Mouse (Mus musculus) midbrain, embryonic 12.5 days (tissue): ENCODE data around the gene Nphs1. TPM values are rescaled to one million over a fixed set of nuclear protein-coding genes. Genes with fewer than 3 reads are reported as not detected.
"Not testable (repeated sequence)": the region's sequence is repeated elsewhere in the genome, so short reads cannot be mapped to it uniquely, and the experiment has no call there.

Source experiments
- ATAC-seq: fragments of 200-750 bp; cut with Nextera tagmentation; 2 replicates; pipeline ENCODE4 v1.8.0; 2017; ENCODE audit warnings: low read depth, moderate TSS enrichment, moderate library complexity; ENCODE audit not compliant: low FRiP score
- H3K27ac ChIP-seq: fragments of 300-500 bp; sonication (generic); replicated peaks from 2 replicates; pipeline ENCODE4 v1.5.1; 2016; ENCODE audit warnings: mild to moderate bottlenecking
- H3K27me3 ChIP-seq: fragments of 300-500 bp; sonication (generic); 2 replicates; pipeline ENCODE4 v1.6.1; 2016; ENCODE audit warnings: mild to moderate bottlenecking
- H3K36me3 ChIP-seq: fragments of 300-500 bp; sonication (generic); 2 replicates; pipeline ENCODE4 v1.6.1; 2016
- H3K4me1 ChIP-seq: fragments of 300-500 bp; sonication (generic); 2 replicates; pipeline ENCODE4 v1.6.1; 2016
- H3K4me2 ChIP-seq: fragments of 300-500 bp; sonication (generic); replicated peaks from 2 replicates; pipeline ENCODE4 v1.6.1; 2016; ENCODE audit warnings: mild to moderate bottlenecking, moderate library complexity
- H3K4me3 ChIP-seq: fragments of 300-500 bp; sonication (generic); 2 replicates; pipeline ENCODE4 v1.5.1; 2016; ENCODE audit warnings: mild to moderate bottlenecking
- H3K9ac ChIP-seq: fragments of 300-500 bp; sonication (generic); replicated peaks from 2 replicates; pipeline ENCODE4 v1.6.1; 2016; ENCODE audit warnings: mild to moderate bottlenecking, moderate library complexity
- H3K9me3 ChIP-seq: fragments of 300-500 bp; sonication (generic); 2 replicates; pipeline ENCODE4 v1.6.1; 2016; ENCODE audit warnings: mild to moderate bottlenecking
- WGBS: fragments of 180-500 bp; shearing (Covaris S2); methylation state at CpG from one replicate; pipeline ENCODE4 v1.1.7; 2016; 5-methylcytosine and 5-hydroxymethylcytosine counted together
- polyA plus RNA-seq: library from polyadenylated mRNA; unstranded; fragments of >200 nt; fragmentation: Nextera tagmentation; extraction: Ambion mirVana; gene quantifications from 2 replicates; pipeline ENCODE4 v1.2.1, GENCODE M21; 2016

Nphs1 gene
- polyA plus RNA-seq, 1 experiment from 2014 or later = 1.1 TPM

GRCm38 (mm10) chr7:30501159-30501558 is 43.0 kb downstream of the Nphs1 start:
- 65% methylated on average over 5 of the region's 5 CpGs for WGBS

GRCm38 (mm10) chr7:30508061-30508460 is 49.9 kb downstream of the Nphs1 start:
- Histone ChIP-seq H3K36me3 (no peaks in the 10 kb centered on the region), H3K27ac (no peak overlapping the region), H3K9ac (no peak overlapping the region), H3K4me2 (no peak overlapping the region), H3K4me1 (no peaks in the 10 kb centered on the region), H3K27me3 (no peaks in the 10 kb centered on the region), H3K9me3 (no peaks in the 10 kb centered on the region), H3K4me3 (no peak overlapping the region)
- 75% methylated on average over 4 of the region's 4 CpGs for WGBS
- ATAC-seq = no peak

More at GRCm38 (mm10) chr7:30501159-30501558, 43.0 kb downstream of the Nphs1 start:
- H3K27ac ChIP-seq, H3K9me3 ChIP-seq, H3K9ac ChIP-seq, H3K4me2 ChIP-seq, H3K4me3 ChIP-seq, H3K27me3 ChIP-seq, H3K36me3 ChIP-seq, H3K4me1 ChIP-seq, ATAC-seq: not testable (repeated sequence)

GRCm38 (mm10) chr7:30515003-30515760 is 57.1 kb downstream of the Nphs1 start:
- Histone ChIP-seq H3K9ac (no peak overlapping the region), H3K27ac (no peak overlapping the region), H3K27me3 (peaks cover 11% of the 10 kb centered on the region), H3K36me3 (no peaks in the 10 kb centered on the region), H3K4me2 (no peak overlapping the region), H3K4me1 (no peaks in the 10 kb centered on the region), H3K9me3 (no peaks in the 10 kb centered on the region), H3K4me3 (no peak overlapping the region)
- no peak for ATAC-seq
- 60% methylated on average over 24 of the region's 24 CpGs for WGBS

GRCm38 (mm10) chr7:30518325-30518724 is 60.2 kb downstream of the Nphs1 start:
- peaks cover 11% of the 10 kb centered on the region for H3K27me3 ChIP-seq
- no peak overlapping the region for H3K4me3 ChIP-seq
- ATAC-seq = no peak
- WGBS = 45% methylated on average over 8 of the region's 8 CpGs
- H3K9ac ChIP-seq = no peak overlapping the region
- H3K4me2 ChIP-seq = no peak overlapping the region
- H3K36me3 ChIP-seq = peaks cover 13% of the 10 kb centered on the region
- no peak overlapping the region for H3K27ac ChIP-seq
- 0 out of 2 replicates have a peak, but pooled peaks cover 4% of the 10 kb centered on the region for H3K4me1 ChIP-seq
- no peaks in the 10 kb centered on the region for H3K9me3 ChIP-seq

- 55% methylated on average over 4 of the region's 4 CpGs for WGBS
- Histone ChIP-seq H3K27me3 (peaks cover 11% of the 10 kb centered on the region), H3K27ac (no peak overlapping the region; the same call in 1 of the 2 replicates), H3K9me3 (no peaks in the 10 kb centered on the region), H3K4me3 (no peak overlapping the region), H3K4me2 (no peak overlapping the region), H3K36me3 (peaks cover 34% of the 10 kb centered on the region), H3K4me1 (0 out of 2 replicates have a peak, but pooled peaks cover 4% of the 10 kb centered on the region), H3K9ac (no peak overlapping the region)
- ATAC-seq = no peak
These were observed 62.3 kb downstream of the Nphs1 start for GRCm38 (mm10) chr7:30520396-30520795.

GRCm38 (mm10) chr7:30520856-30521255 is 62.7 kb downstream of the Nphs1 start:
- Histone ChIP-seq H3K9me3 (no peaks in the 10 kb centered on the region), H3K4me2 (no peak overlapping the region), H3K4me1 (peaks cover 4% of the 10 kb centered on the region; the same call in 1 of the 2 replicates), H3K27me3 (peaks cover 11% of the 10 kb centered on the region), H3K27ac (peak overlapping the region; percentile 42), H3K9ac (no peak overlapping the region), H3K4me3 (no peak overlapping the region), H3K36me3 (peaks cover 39% of the 10 kb centered on the region)
- WGBS = 81% methylated on average over 5 of the region's 5 CpGs
- ATAC-seq = no peak

- Histone ChIP-seq H3K9me3 (no peaks in the 10 kb centered on the region), H3K4me1 (peaks cover 14% of the 10 kb centered on the region; the same call in 1 of the 2 replicates), H3K9ac (no peak overlapping the region), H3K36me3 (peaks cover 59% of the 10 kb centered on the region), H3K27ac (no peak overlapping the region), H3K4me2 (no peak overlapping the region), H3K4me3 (no peak overlapping the region), H3K27me3 (peaks cover 11% of the 10 kb centered on the region)
- WGBS = 90% methylated on average over 10 of the region's 10 CpGs
- no peak for ATAC-seq
These were observed 64.8 kb downstream of the Nphs1 start for GRCm38 (mm10) chr7:30522871-30523270.

GRCm38 (mm10) chr7:30524487-30524886 is 66.4 kb downstream of the Nphs1 start:
- Histone ChIP-seq H3K9ac (0 out of 2 replicates have a peak overlapping the region, but pooled peaks have one; percentile 6), H3K27me3 (no peaks in the 10 kb centered on the region), H3K36me3 (peaks cover 75% of the 10 kb centered on the region), H3K27ac (no peak overlapping the region), H3K4me2 (no peak overlapping the region), H3K4me1 (peaks cover 14% of the 10 kb centered on the region; the same call in 1 of the 2 replicates), H3K9me3 (no peaks in the 10 kb centered on the region), H3K4me3 (no peak overlapping the region)
- ATAC-seq = no peak
- WGBS = 82% methylated on average over 6 of the region's 6 CpGs

GRCm38 (mm10) chr7:30525954-30526353 is 67.8 kb downstream of the Nphs1 start:
- Histone ChIP-seq H3K27ac (no peak overlapping the region), H3K27me3 (no peaks in the 10 kb centered on the region), H3K9me3 (no peaks in the 10 kb centered on the region), H3K36me3 (peaks cover 90% of the 10 kb centered on the region), H3K4me1 (peaks cover 10% of the 10 kb centered on the region; the same call in 1 of the 2 replicates), H3K9ac (no peak overlapping the region), H3K4me2 (no peak overlapping the region), H3K4me3 (no peak overlapping the region)
- WGBS = 31% methylated on average over 10 of the region's 10 CpGs
- no peak for ATAC-seq

GRCm38 (mm10) chr7:30526399-30526798 is 68.3 kb downstream of the Nphs1 start:
- WGBS = 21% methylated on average over 17 of the region's 17 CpGs
- ATAC-seq = no peak
- no peak overlapping the region for H3K4me3 ChIP-seq
- no peaks in the 10 kb centered on the region for H3K27me3 ChIP-seq
- peaks cover 94% of the 10 kb centered on the region for H3K36me3 ChIP-seq
- no peaks in the 10 kb centered on the region for H3K9me3 ChIP-seq
- H3K4me2 ChIP-seq = no peak overlapping the region
- H3K27ac ChIP-seq = no peak overlapping the region
- peaks cover 14% of the 10 kb centered on the region for H3K4me1 ChIP-seq
- H3K9ac ChIP-seq = 0 out of 2 replicates have a peak overlapping the region, but pooled peaks have one; percentile 24

GRCm38 (mm10) chr7:30526981-30527380 is 68.9 kb downstream of the Nphs1 start:
- no peak overlapping the region for H3K4me3 ChIP-seq
- no peaks in the 10 kb centered on the region for H3K9me3 ChIP-seq
- H3K27ac ChIP-seq = no peak overlapping the region
- peaks cover 19% of the 10 kb centered on the region for H3K4me1 ChIP-seq
- no peaks in the 10 kb centered on the region for H3K27me3 ChIP-seq
- ATAC-seq = no peak
- H3K36me3 ChIP-seq = peaks cover 100% of the 10 kb centered on the region
- no peak overlapping the region for H3K4me2 ChIP-seq
- 90% methylated on average over 14 of the region's 14 CpGs for WGBS
- H3K9ac ChIP-seq = peak overlapping the region; percentile 24; the same call in 1 of the 2 replicates

- Histone ChIP-seq H3K27ac (no peak overlapping the region), H3K36me3 (peaks cover 66% of the 10 kb centered on the region), H3K9ac (peak overlapping the region; percentile 41; the same call in 1 of the 2 replicates), H3K27me3 (no peaks in the 10 kb centered on the region), H3K4me2 (peak overlapping the region; percentile 79; the same call in 1 of the 2 replicates), H3K9me3 (no peaks in the 10 kb centered on the region), H3K4me3 (0 out of 2 replicates have a peak overlapping the region, but pooled peaks have one; percentile 17), H3K4me1 (peaks cover 41% of the 10 kb centered on the region)
- ATAC-seq = no peak
- 86% methylated on average over 9 of the region's 9 CpGs for WGBS
These were observed 73.2 kb downstream of the Nphs1 start for GRCm38 (mm10) chr7:30531291-30531815.
